Mouse (Mus musculus) heart, adult 10 weeks (tissue): ENCODE data around the gene Chrm1. TPM values are rescaled to one million over a fixed set of nuclear protein-coding genes. Genes with fewer than 3 reads are reported as not detected.

Source experiments
- polyA plus RNA-seq: library from polyadenylated mRNA; stranded (reverse); fragments of 350-450 nt; fragmentation: Illumina TruSeq; extraction: RNeasy Lipid Tissue Mini Kit (QIAGEN cat#74804); gene quantifications from one replicate; pipeline ENCODE4 v1.2.3, GENCODE M21; 2014; ENCODE audit warnings: low read depth, low replicate concordance

Gene Chrm1
- polyA plus RNA-seq: not detected

DNA sequence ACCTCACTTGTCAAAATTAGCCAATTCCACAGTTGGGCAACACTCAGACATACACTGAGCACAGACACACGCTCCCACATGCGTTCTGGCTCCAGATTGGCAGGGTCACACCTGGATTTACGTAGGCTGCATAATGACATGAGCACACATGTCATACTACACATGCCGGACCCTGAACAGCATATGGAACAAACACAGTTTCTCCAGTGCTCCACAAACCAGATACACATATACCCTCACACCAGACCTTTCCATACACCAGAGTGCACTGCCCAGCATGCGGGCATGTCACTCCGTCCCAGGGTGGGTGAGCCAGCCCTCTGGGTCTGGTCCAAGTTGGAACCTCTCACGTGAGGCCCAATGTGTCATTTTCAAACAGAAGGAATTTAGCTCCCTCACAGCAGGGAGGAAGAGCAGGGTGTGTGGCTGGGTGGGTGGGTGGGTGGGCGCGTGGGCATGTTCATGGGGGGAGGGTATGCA lies at the start of gene Chrm1:
Gene Chrm1, plus strand, starts transcription at position 430 of the 480 bp plus-strand sequence.

GRCm38 (mm10) chr19:8617904-8618303 lies 45.7 kb upstream of the Chrm1 start, which contains the start of gene Slc22a6:
TSS of gene Slc22a6 (plus strand) at chr19:8618039.

GRCm38 (mm10) chr19:8722907-8723573 lies 59.5 kb downstream of the Chrm1 start, which contains the start of gene Slc3a2:
TSS of gene Slc3a2 (minus strand) at chr19:8723369.

Other genes with a start within 250 kb of the Chrm1 start
- 0.65 TPM for gene Slc22a8, start 72.5 kb upstream of the Chrm1 start, polyA plus RNA-seq
- not detected for gene Slc22a6, start 45.8 kb upstream of the Chrm1 start, polyA plus RNA-seq
- 53.3 TPM for gene Slc3a2, start 59.6 kb downstream of the Chrm1 start, polyA plus RNA-seq
- gene Wdr74, start 72.0 kb downstream of the Chrm1 start, polyA plus RNA-seq: 21.9 TPM
- gene 1700092M07Rik, start 76.9 kb downstream of the Chrm1 start, polyA plus RNA-seq: not detected
- 51.6 TPM for gene Stx5a, start 77.6 kb downstream of the Chrm1 start, polyA plus RNA-seq
- gene Nxf1, start 93.3 kb downstream of the Chrm1 start, polyA plus RNA-seq: 80.9 TPM
- gene Tmem223, start 107.2 kb downstream of the Chrm1 start, polyA plus RNA-seq: 132 TPM
- gene Tmem179b, start 110.7 kb downstream of the Chrm1 start, polyA plus RNA-seq: 18.0 TPM
- 4.8 TPM for gene Taf6l, start 122.6 kb downstream of the Chrm1 start, polyA plus RNA-seq
- 84.7 TPM for gene Polr2g, start 134.8 kb downstream of the Chrm1 start, polyA plus RNA-seq
- gene Zbtb3, start 138.8 kb downstream of the Chrm1 start, polyA plus RNA-seq: 1.9 TPM
- gene Ttc9c, start 155.5 kb downstream of the Chrm1 start, polyA plus RNA-seq: 19.7 TPM
- gene Hnrnpul2, start 156.2 kb downstream of the Chrm1 start, polyA plus RNA-seq: 53.1 TPM
- not detected for gene AC129217.1, start 166.0 kb downstream of the Chrm1 start, polyA plus RNA-seq
- gene Bscl2, start 173.7 kb downstream of the Chrm1 start, polyA plus RNA-seq: 28.4 TPM
- gene Gng3, start 175.4 kb downstream of the Chrm1 start, polyA plus RNA-seq: not detected
- gene Lrrn4cl, start 187.0 kb downstream of the Chrm1 start, polyA plus RNA-seq: 3.0 TPM
- gene Ubxn1, start 207.7 kb downstream of the Chrm1 start, polyA plus RNA-seq: 129 TPM
- gene Uqcc3, start 217.1 kb downstream of the Chrm1 start, polyA plus RNA-seq: 58.9 TPM
- 0.76 TPM for gene Lbhd1, start 219.9 kb downstream of the Chrm1 start, polyA plus RNA-seq
- gene Gm49403, start 220.1 kb downstream of the Chrm1 start, polyA plus RNA-seq: not detected
- 33.7 TPM for gene 1810009A15Rik, start 225.1 kb downstream of the Chrm1 start, polyA plus RNA-seq
- gene Gm49416, start 225.1 kb downstream of the Chrm1 start, polyA plus RNA-seq: not detected
- 8.8 TPM for gene Ints5, start 229.2 kb downstream of the Chrm1 start, polyA plus RNA-seq
- gene Ganab, start 234.3 kb downstream of the Chrm1 start, polyA plus RNA-seq: 55.4 TPM